Mouse (Mus musculus): ENCODE measurements at regions not wholly inside any gene's neighbourhood (a gene's known extent, or its start where the extent isn't known, plus 50 kb on each side); places are given as distances from the start of the nearest gene placed in this dataset.

DNA sequence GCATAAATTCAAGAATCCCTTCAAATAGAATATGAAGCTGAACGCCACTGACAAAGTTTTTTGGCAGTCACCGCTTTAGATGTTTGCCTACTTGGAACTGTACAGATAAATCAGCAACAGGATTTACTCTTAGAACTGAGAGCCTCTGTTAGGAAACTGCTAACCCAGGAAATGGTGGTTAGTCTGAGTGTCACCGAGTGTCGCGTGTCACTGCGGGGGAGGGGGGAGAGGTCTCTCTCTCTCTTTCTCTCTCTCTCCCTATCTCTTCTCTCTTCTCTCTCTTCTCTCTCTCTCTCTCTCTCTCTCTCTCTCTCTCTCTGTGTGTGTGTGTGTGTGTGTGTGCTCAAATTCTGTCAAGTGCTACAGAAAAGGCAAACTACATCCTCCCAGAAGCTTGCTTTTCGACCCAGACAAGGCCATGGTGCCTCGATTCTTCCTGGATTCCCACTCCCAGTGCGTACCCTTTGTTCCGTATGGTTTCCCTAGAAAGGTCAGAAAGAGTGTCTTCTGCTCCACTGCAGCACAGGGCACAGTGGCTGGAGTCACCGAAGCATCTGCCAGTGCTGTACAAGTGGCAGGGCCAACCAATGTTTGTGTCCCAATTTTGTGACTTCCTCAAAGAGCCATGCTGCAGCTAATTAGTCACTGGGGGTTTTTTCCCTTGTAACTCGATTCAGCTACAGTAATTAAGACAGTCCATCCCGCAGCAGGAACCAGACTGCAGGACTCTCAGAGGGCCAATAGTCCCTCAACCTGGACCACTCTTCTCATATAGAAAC, 87.0 kb downstream of the Cog6 start:
- TF ChIP-seq CTCF (IDR thresholded peaks at IDR 0.05; ENCODE audit: low read depth, low read length) (no peak), POLR2AphosphoS5 (IDR thresholded peaks at IDR 0.05; ENCODE audit: insufficient replicate concordance, low read depth, low read length) (no peak), GATA1 (IDR thresholded peaks at IDR 0.05; ENCODE audit: borderline replicate concordance, low read length) (no peak), TAL1 (conservative IDR thresholded peaks at IDR 0.05; ENCODE audit: low read depth, low read length) (no peak), GATA2 (IDR thresholded peaks at IDR 0.05; ENCODE audit: borderline replicate concordance, low read depth, low read length) (no peak)
